23 mouse cellular contexts compared by ENCODE assay signal in genomic region chr17:62689646-62690045, GRCm38 (mm10).
DNase-seq lines count a peak whose midpoint lies in the region; ATAC-seq and TF ChIP-seq lines count a peak whose summit lies in the region.
"Had no signal": no experiment of that assay in that cellular context is flagged by ENCODE, and none has a peak within 500 bp of the region (broad histone marks: within the 10 kb centered on the region; RNA-seq: fewer than 3 reads in every experiment).

No protein-coding gene starts in this region.

- H3K36me3 ChIP-seq in heart, adult 2 months (ENCODE audit: control insufficient read depth, insufficient read depth, low read length): no peaks in the 10 kb centered on the region
- H3K36me3 ChIP-seq in lung, embryonic 16.5 days (ENCODE audit: control insufficient read depth, insufficient read depth, low read length): no peaks in the 10 kb centered on the region
- no peaks in the 10 kb centered on the region for H3K36me3 ChIP-seq in kidney, adult 2 months (ENCODE audit: control insufficient read depth, insufficient read depth, low read length)
- H3K36me3 ChIP-seq in midbrain, embryonic 11.5 days (ENCODE audit: control insufficient read depth, insufficient read depth, low read length): no peaks in the 10 kb centered on the region
- H3K36me3 ChIP-seq: embryonic facial prominence, embryonic 10.5 days; embryonic facial prominence, embryonic 12.5 days; forebrain, embryonic 15.5 days; G1E had no signal

- DNase-seq in heart, adult 11 months: peak; percentile 76
- no peak for DNase-seq in heart, adult 2 months
- no peak for DNase-seq in lung, postnatal 10 days
- DNase-seq in 3T3-L1 (ENCODE audit: low read depth, low spot score) (peak; percentile 56), R1 (ENCODE audit: low read depth, low spot score) (peak; percentile 64)
- no peak for DNase-seq in kidney, adult 2 months
- no peak for DNase-seq in midbrain, embryonic 11.5 days (ENCODE audit: low spot score, missing footprints)
- DNase-seq: adrenal gland, adult 8-10 months; adrenal gland, postnatal 14 days; adrenal gland, postnatal 36 days; cerebellum, adult 11-12 months; cerebellum, adult 2 months; cerebellum, adult 9-10 months; cerebellum, postnatal 10 days; cerebellum, postnatal 25 days had no signal

- intact Hi-C loops in heart, adult 2 months (cut with DNase I): loop anchor here (5.0 kb wide), 1 partner anchor 68 kb away; no protein-coding TSS in a partner anchor

- H3K4me2 ChIP-seq in lung, embryonic 16.5 days (ENCODE audit: low read depth, low read length): no peak overlapping the region
- H3K4me2 ChIP-seq in midbrain, embryonic 11.5 days: no peak overlapping the region
- H3K4me2 ChIP-seq: embryonic facial prominence, embryonic 12.5 days; forebrain, embryonic 13.5 days; forebrain, embryonic 15.5 days had no signal

- WGBS in heart, adult 2 months: 69% methylated on average over 4 of the region's 4 CpGs
- WGBS in lung, embryonic 16.5 days: 44% methylated on average over 4 of the region's 4 CpGs
- 88% methylated on average over 4 of the region's 4 CpGs for WGBS in kidney, adult 2 months
- WGBS in midbrain, embryonic 11.5 days: 77% methylated on average over 4 of the region's 4 CpGs

- no peak for ATAC-seq in lung, embryonic 16.5 days (ENCODE audit: low read depth)
- no peak for ATAC-seq in midbrain, embryonic 11.5 days (ENCODE audit: low FRiP score)
- ATAC-seq: activated CD4-positive, CD25-positive, alpha-beta regulatory T cell, adult 4 months; forebrain, embryonic 15.5 days; Patski had no signal

- no peak for TF ChIP-seq POLR2A in heart, adult 2 months (IDR thresholded peaks at IDR 0.05; ENCODE audit: insufficient read depth, low read depth, low read length)
- no peak for TF ChIP-seq POLR2A in kidney, adult 2 months (IDR thresholded peaks at IDR 0.05; ENCODE audit: low read depth, low read length)

- H3K9ac ChIP-seq in heart, adult 2 months (ENCODE audit: low read depth, low read length): no peak overlapping the region
- H3K9ac ChIP-seq in lung, embryonic 16.5 days (ENCODE audit: low read length): no peak overlapping the region
- no peak overlapping the region for H3K9ac ChIP-seq in midbrain, embryonic 11.5 days (ENCODE audit: low read length)
- H3K9ac ChIP-seq: embryonic facial prominence, embryonic 12.5 days; forebrain, embryonic 13.5 days; forebrain, embryonic 15.5 days had no signal

- H3K4me3 ChIP-seq in heart, adult 2 months: no peak overlapping the region
- H3K4me3 ChIP-seq in lung, embryonic 16.5 days (ENCODE audit: low read length): no peak overlapping the region
- no peak overlapping the region for H3K4me3 ChIP-seq in kidney, adult 2 months (ENCODE audit: insufficient read depth, low read depth, low read length)
- H3K4me3 ChIP-seq in midbrain, embryonic 11.5 days (ENCODE audit: low read depth, low read length): no peak overlapping the region
- H3K4me3 ChIP-seq: embryonic facial prominence, embryonic 10.5 days; embryonic facial prominence, embryonic 12.5 days; forebrain, embryonic 13.5 days; forebrain, embryonic 15.5 days had no signal

- H3K79me2 ChIP-seq in heart, adult 2 months (replicated peaks; ENCODE audit: control insufficient read depth, insufficient read depth, low read length): no peaks in the 10 kb centered on the region

- H3K4me1 ChIP-seq in heart, adult 2 months (ENCODE audit: control insufficient read depth, insufficient read depth, low read length): no peaks in the 10 kb centered on the region; the same call in none of the 2 replicates
- 0 out of 2 replicates have a peak, but pooled peaks cover 2% of the 10 kb centered on the region for H3K4me1 ChIP-seq in lung, embryonic 16.5 days (replicated peaks; ENCODE audit: control insufficient read depth, insufficient read depth, low read length)
- H3K4me1 ChIP-seq in kidney, adult 2 months (ENCODE audit: control insufficient read depth, insufficient read depth, low read length): no peaks in the 10 kb centered on the region; the same call in 1 of the 2 replicates
- H3K4me1 ChIP-seq in midbrain, embryonic 11.5 days (ENCODE audit: control insufficient read depth, insufficient read depth, low read length): peaks cover 17% of the 10 kb centered on the region

- no peak overlapping the region for H3K27ac ChIP-seq in heart, adult 2 months
- 0 out of 2 replicates have a peak overlapping the region, but pooled peaks have one; percentile 25 for H3K27ac ChIP-seq in lung, embryonic 16.5 days (ENCODE audit: low read length)
- H3K27ac ChIP-seq in kidney, adult 2 months (ENCODE audit: insufficient read depth, low read depth, low read length): no peak overlapping the region
- H3K27ac ChIP-seq in midbrain, embryonic 11.5 days (ENCODE audit: low read depth, low read length): no peak overlapping the region
- H3K27ac ChIP-seq: embryonic facial prominence, embryonic 10.5 days; embryonic facial prominence, embryonic 12.5 days; forebrain, embryonic 13.5 days; forebrain, embryonic 15.5 days had no signal

- no peak for TF ChIP-seq EP300 in heart, adult 2 months (IDR thresholded peaks at IDR 0.05; ENCODE audit: insufficient read depth, low read depth, low read length)

- no peaks in the 10 kb centered on the region for H3K27me3 ChIP-seq in heart, adult 2 months (ENCODE audit: control insufficient read depth, insufficient read depth, low read length)
- no peaks in the 10 kb centered on the region for H3K27me3 ChIP-seq in lung, embryonic 16.5 days (ENCODE audit: control insufficient read depth, insufficient read depth, low read depth, low read length)
- no peaks in the 10 kb centered on the region for H3K27me3 ChIP-seq in kidney, adult 2 months (replicated peaks; ENCODE audit: control insufficient read depth, insufficient read depth, low read length)
- no peaks in the 10 kb centered on the region for H3K27me3 ChIP-seq in midbrain, embryonic 11.5 days (ENCODE audit: control insufficient read depth, insufficient read depth, low read length)
- H3K27me3 ChIP-seq: embryonic facial prominence, embryonic 12.5 days; forebrain, embryonic 13.5 days; forebrain, embryonic 15.5 days; Patski had no signal

- no peak for TF ChIP-seq CTCF in heart, adult 2 months (IDR thresholded peaks at IDR 0.05)
- no peak for TF ChIP-seq CTCF in kidney, adult 2 months (conservative IDR thresholded peaks at IDR 0.05; ENCODE audit: insufficient read depth, insufficient read length, low read depth, low read length)

- no peaks in the 10 kb centered on the region for H3K9me3 ChIP-seq in lung, embryonic 16.5 days (ENCODE audit: control insufficient read depth, low read length)
- no peaks in the 10 kb centered on the region for H3K9me3 ChIP-seq in midbrain, embryonic 11.5 days (ENCODE audit: control insufficient read depth, low read length)
- H3K9me3 ChIP-seq: embryonic facial prominence, embryonic 10.5 days; embryonic facial prominence, embryonic 12.5 days; forebrain, embryonic 13.5 days; forebrain, embryonic 15.5 days had no signal

Comparison
In these comparisons a context has a peak if more than half of its experiments do, and no peak if none do; other contexts are left out.
1. DNase-seq: peak in heart, adult 11 months (single experiment), 3T3-L1 (single experiment) and R1 (single experiment); none in heart, adult 2 months (0 of 2), lung, postnatal 10 days (single experiment), kidney, adult 2 months (single experiment) and midbrain, embryonic 11.5 days (single experiment).